Mouse (Mus musculus): ENCODE results near the gene 9530077C05Rik.

DNA sequence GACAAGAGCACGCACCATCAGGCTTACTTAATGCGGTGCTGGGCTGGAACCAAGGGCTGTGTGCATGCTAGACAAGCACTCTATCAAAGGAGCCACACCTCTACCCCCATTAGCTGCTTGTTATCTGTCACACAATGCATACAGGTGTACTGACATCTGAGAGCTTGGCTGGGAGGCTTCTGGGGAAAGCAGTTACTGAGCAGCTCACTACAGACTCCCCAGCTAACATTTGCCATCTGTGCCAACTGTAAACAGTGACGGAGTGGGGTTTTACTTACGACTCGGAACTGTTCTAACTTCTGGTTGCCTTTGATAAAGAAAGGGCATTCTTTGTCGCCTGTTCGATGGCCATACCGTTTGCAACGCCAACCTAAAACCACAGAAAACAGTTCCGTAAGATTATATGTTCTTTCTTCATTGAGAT is 42.2 kb downstream of the 9530077C05Rik start:
- TF ChIP-seq CTCF (IDR thresholded peaks at IDR 0.05; ENCODE audit: borderline replicate concordance, insufficient read depth, low read length) (no peak), POLR2A (IDR thresholded peaks at IDR 0.05; ENCODE audit: low read depth, low read length) (no peak)

All from embryonic fibroblast, embryonic 13.5 days (primary cell).